Mouse (Mus musculus) midbrain, embryonic 15.5 days (tissue): ENCODE measurements around the gene Dtx2. TPM values are rescaled to one million over a fixed set of nuclear protein-coding genes. Genes with fewer than 3 reads are reported as not detected.

ENCODE experiments used
- ATAC-seq: fragments of 200-750 bp; cut with Nextera tagmentation; replicated peaks from 2 replicates; pipeline ENCODE4 v1.8.0; 2017; ENCODE audit warnings: moderate TSS enrichment
- H3K27ac ChIP-seq: fragments of 300-500 bp; sonication (generic); 2 replicates; pipeline ENCODE4 v1.5.1; 2015; ENCODE audit warnings: mild to moderate bottlenecking, inconsistent platforms
- H3K27me3 ChIP-seq: fragments of 300-500 bp; sonication (generic); replicated peaks from 2 replicates; pipeline ENCODE4 v1.6.1; 2015; ENCODE audit warnings: inconsistent platforms
- H3K36me3 ChIP-seq: fragments of 300-500 bp; sonication (generic); replicated peaks from 2 replicates; pipeline ENCODE4 v1.6.1; 2015; ENCODE audit warnings: inconsistent platforms
- H3K4me1 ChIP-seq: fragments of 300-500 bp; sonication (generic); 2 replicates; pipeline ENCODE4 v1.6.1; 2015; ENCODE audit warnings: inconsistent platforms
- H3K4me2 ChIP-seq: fragments of 300-500 bp; sonication (generic); 2 replicates; pipeline ENCODE4 v1.6.1; 2015; ENCODE audit warnings: inconsistent platforms, mild to moderate bottlenecking, moderate library complexity
- H3K4me3 ChIP-seq: fragments of 300-500 bp; sonication (generic); 2 replicates; pipeline ENCODE4 v1.5.1; 2015; ENCODE audit warnings: mild to moderate bottlenecking, inconsistent platforms
- H3K9ac ChIP-seq: fragments of 300-500 bp; sonication (generic); 2 replicates; pipeline ENCODE4 v1.6.1; 2015; ENCODE audit warnings: mild to moderate bottlenecking, inconsistent platforms
- H3K9me3 ChIP-seq: fragments of 300-500 bp; sonication (generic); 2 replicates; pipeline ENCODE4 v1.6.1; 2016; ENCODE audit warnings: inconsistent platforms
- WGBS: fragments of 180-500 bp; shearing (Covaris S2); methylation state at CpG from one replicate; pipeline ENCODE4 v1.1.7; 2015; ENCODE audit warnings: mixed read lengths; 5-methylcytosine and 5-hydroxymethylcytosine counted together
- polyA plus RNA-seq: library from polyadenylated mRNA; unstranded; fragments of >200 nt; fragmentation: Nextera tagmentation; extraction: Ambion mirVana; gene quantifications from 2 replicates; pipeline ENCODE4 v1.2.1, GENCODE M21; 2015

Dtx2 gene
- polyA plus RNA-seq, 1 experiment from 2014 or later, result 26.8 TPM

DNA sequence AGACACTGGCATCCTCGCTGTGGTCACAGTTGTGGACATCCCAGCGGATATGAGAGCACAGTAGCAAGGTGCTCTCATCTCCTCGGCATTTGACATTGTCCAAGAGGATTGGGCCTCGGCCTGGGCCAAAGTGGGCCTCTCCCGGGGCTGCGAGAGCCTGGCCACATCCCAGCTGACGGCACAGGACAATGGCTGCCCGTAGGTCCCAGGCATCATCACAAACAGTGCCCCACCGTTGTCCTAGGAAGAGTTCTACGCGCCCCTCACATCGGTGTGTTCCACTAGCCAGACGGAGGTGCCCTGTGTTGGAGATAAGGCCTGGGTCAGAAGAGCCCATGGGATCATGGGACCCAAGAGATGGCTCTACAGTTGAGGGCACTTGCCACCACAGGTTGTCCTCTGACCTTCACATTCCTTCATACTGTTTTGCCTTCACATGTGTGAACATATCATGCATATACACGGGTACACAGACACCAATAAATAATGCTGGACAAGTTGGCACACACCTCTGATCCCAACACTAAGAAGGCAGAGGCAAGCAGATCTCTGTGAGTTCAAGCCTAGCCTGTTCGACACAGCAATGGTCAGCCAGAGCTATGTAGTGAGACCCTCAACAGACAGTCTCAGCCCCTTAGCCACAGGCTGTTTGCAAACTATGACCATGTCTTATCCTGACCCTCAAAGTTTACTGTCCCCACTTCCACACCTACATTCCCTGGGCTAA lies 33.5 kb upstream of the Dtx2 start:
- 97% methylated on average over 15 of the region's 15 CpGs for WGBS
- H3K4me3 ChIP-seq, result no peak overlapping the region
- peak overlapping the region; percentile 80 for H3K4me2 ChIP-seq
- peaks cover 24% of the 10 kb centered on the region for H3K4me1 ChIP-seq
- H3K9me3 ChIP-seq, result no peaks in the 10 kb centered on the region
- no peak overlapping the region for H3K9ac ChIP-seq
- no peak for ATAC-seq
- no peaks in the 10 kb centered on the region for H3K27me3 ChIP-seq
- peak overlapping the region; percentile 97; the same call in 1 of the 2 replicates for H3K27ac ChIP-seq
- H3K36me3 ChIP-seq, result no peaks in the 10 kb centered on the region

DNA sequence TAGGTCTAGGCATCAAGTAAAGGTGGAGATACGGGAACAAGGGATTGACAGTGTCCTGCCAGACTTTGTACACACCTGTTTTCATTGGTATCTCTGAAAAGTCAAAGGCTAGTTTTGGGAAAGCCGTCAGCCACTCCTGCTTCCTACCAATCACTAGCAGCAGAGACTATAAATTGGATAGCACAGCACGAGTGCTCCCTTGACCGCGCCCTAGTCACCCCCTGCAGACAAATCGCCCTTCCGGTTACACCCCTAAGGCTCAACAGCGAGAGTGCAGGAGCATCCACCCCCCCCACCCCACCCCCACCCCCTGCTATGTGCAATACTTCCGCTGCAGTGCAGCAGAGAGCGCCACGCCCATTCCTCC lies 32.5 kb upstream of the Dtx2 start:
- peak overlapping the region; percentile 97 for H3K27ac ChIP-seq
- peak overlapping the region; percentile 56 for H3K4me3 ChIP-seq
- peak overlapping the region; percentile 80 for H3K4me2 ChIP-seq
- WGBS, result under 1% methylated on average over 11 of the region's 11 CpGs
- no peak; the same call in 1 of the 2 replicates for ATAC-seq
- H3K9me3 ChIP-seq, result no peaks in the 10 kb centered on the region
- peak overlapping the region; percentile 36; the same call in 1 of the 2 replicates for H3K9ac ChIP-seq
- H3K27me3 ChIP-seq, result no peaks in the 10 kb centered on the region
- H3K36me3 ChIP-seq, result no peaks in the 10 kb centered on the region
- peaks cover 21% of the 10 kb centered on the region for H3K4me1 ChIP-seq

DNA sequence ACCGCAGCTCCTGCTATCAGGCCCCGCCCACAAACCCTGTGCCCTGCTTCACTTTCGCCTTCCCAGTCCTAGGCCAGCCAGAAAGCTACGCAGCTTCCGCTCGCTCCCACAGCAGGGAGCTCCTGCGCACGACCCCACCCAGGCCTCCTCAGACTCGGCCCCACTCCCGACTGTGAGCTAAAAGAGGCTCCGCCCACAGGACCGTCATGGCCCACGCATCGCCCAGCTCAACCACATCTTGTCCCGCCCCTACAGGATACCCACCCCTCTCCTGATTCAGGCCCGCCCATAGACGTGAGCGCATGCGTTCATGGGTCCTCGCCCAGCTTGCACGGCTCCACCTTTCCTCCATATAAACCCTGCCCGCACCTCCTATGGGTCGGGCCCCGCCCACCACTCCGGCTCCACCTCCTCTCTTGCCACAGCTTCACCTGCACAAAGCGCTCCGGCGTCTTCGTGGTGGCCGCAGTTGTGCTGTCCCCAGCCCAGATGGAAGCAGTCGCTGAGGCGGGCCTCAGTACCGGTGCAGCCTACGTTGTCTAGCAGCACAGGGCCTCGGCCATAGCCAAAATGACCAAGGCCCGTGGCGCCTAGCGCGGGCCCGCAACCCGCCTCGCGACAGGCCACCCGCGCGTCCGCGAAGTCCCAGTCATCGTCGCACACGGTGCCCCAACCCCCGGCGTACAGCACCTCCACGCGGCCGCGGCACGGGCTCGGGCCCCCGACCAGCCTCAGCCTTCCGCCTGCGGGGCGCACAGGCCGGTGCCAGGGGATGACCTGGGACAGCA lies 31.9 kb upstream of the Dtx2 start:
- no peaks in the 10 kb centered on the region for H3K9me3 ChIP-seq
- H3K36me3 ChIP-seq, result no peaks in the 10 kb centered on the region
- H3K4me1 ChIP-seq, result peaks cover 19% of the 10 kb centered on the region; the same call in 1 of the 2 replicates
- peak; percentile 97 for ATAC-seq
- H3K4me2 ChIP-seq, result peak overlapping the region; percentile 80
- WGBS, result under 1% methylated on average over 60 of the region's 64 CpGs
- H3K9ac ChIP-seq, result peak overlapping the region; percentile 82
- peak overlapping the region; percentile 56 for H3K4me3 ChIP-seq
- H3K27me3 ChIP-seq, result no peaks in the 10 kb centered on the region
- peak overlapping the region; percentile 97 for H3K27ac ChIP-seq

DNA sequence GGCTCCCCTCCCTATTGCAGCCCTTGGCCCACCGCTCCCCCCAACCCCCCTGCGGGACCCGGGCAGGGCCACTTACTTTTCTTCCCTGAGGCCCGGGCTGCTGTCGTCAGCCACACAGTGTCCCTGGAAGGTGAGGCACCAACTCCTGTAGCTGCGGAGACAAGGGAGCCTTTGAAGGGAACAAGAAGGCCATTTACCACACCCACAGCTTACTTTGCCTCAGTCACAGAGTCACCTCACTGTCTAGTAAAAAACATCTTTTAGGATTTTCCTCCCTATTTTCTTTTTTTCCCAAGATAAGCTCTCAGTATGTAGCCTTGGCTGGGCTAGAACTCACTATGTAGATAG lies 31.3 kb upstream of the Dtx2 start:
- 6% methylated on average over 6 of the region's 6 CpGs for WGBS
- Histone ChIP-seq H3K36me3 (no peaks in the 10 kb centered on the region), H3K9ac (peak overlapping the region; percentile 82), H3K9me3 (no peaks in the 10 kb centered on the region), H3K4me2 (peak overlapping the region; percentile 80), H3K27ac (peak overlapping the region; percentile 97), H3K27me3 (no peaks in the 10 kb centered on the region), H3K4me1 (peaks cover 14% of the 10 kb centered on the region; the same call in 1 of the 2 replicates), H3K4me3 (peak overlapping the region; percentile 56)
- no peak for ATAC-seq

DNA sequence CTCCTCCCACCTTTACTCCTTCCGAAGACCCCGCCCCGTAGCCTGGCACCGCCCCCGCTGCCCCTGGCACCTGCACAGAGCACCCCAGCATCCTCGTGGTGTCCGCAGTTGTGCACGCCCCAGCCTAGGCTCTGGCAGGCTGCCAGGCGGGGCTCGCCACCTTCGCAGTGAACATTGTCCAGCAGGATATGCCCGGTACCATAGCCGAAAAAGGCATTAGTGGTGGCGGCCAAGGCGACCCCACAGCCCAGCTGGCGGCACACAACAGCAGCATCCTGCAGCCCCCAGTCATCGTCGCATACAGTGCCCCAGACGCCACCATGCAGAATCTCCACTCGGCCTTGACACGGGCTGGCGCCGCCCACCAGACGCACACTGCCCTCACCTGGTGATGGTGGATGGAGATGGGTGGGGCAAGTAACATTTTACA lies 29.1 kb upstream of the Dtx2 start:
- 15% methylated on average over 24 of the region's 24 CpGs for WGBS
- H3K27ac ChIP-seq, result no peak overlapping the region
- H3K4me2 ChIP-seq, result peak overlapping the region; percentile 38
- no peaks in the 10 kb centered on the region for H3K36me3 ChIP-seq
- 0 out of 2 replicates have a peak overlapping the region, but pooled peaks have one; percentile 1 for H3K9ac ChIP-seq
- H3K4me1 ChIP-seq, result peaks cover 14% of the 10 kb centered on the region; the same call in 1 of the 2 replicates
- no peaks in the 10 kb centered on the region for H3K27me3 ChIP-seq
- no peaks in the 10 kb centered on the region for H3K9me3 ChIP-seq
- ATAC-seq, result no peak
- H3K4me3 ChIP-seq, result peak overlapping the region; percentile 17

DNA sequence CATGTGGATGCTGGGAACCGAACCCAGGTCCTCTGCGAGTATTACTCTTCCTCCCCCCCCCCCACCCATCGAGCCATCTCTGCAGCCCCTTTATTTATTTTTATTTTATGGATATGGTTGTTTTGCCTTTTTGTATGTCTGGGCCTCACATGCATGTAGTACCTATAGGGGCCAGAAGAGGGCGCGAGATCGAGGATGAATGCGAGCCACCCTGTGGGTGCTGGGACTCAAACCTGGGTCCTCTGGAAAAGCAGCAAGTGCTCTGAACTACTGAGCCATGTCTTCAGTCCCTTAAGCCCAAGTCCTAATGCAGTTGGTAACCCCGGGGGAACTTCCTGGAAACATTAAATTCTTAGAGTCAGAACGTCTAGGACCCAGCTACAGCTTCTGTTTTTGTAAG lies 27.7 kb upstream of the Dtx2 start:
- H3K4me2 ChIP-seq, result no peak overlapping the region
- H3K9me3 ChIP-seq, result no peaks in the 10 kb centered on the region
- WGBS, result 66% methylated on average over 9 of the region's 9 CpGs
- H3K4me3 ChIP-seq, result no peak overlapping the region
- no peak overlapping the region for H3K9ac ChIP-seq
- no peak for ATAC-seq
- no peak overlapping the region for H3K27ac ChIP-seq
- no peaks in the 10 kb centered on the region for H3K36me3 ChIP-seq
- no peaks in the 10 kb centered on the region for H3K27me3 ChIP-seq
- H3K4me1 ChIP-seq, result peaks cover 11% of the 10 kb centered on the region; the same call in 1 of the 2 replicates

DNA sequence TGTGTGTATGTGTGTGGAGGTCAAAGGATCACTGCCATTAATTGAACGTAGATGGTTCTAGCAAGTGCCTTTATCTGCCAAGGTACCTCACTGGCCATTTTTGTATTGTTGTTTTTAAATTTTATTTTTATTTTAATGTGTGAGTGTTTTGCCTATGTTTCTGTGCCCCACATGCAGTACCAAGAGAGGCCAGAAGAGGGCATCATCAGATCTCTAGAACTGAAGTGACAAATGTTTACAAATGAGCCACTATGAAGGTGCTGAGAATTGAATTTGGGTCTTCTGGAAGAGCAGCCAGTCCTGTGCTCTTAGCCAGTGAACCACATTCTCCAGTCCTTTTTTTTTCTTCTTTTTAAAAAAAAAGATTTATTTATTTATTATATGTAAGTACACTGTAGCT lies 25.8 kb upstream of the Dtx2 start:
- no peak overlapping the region for H3K27ac ChIP-seq
- ATAC-seq, result no peak
- no peak overlapping the region for H3K4me3 ChIP-seq
- WGBS, result 60% methylated on average over 1 of the region's 1 CpGs
- H3K9me3 ChIP-seq, result no peaks in the 10 kb centered on the region
- no peak overlapping the region for H3K9ac ChIP-seq
- no peaks in the 10 kb centered on the region for H3K27me3 ChIP-seq
- H3K4me1 ChIP-seq, result peaks cover 5% of the 10 kb centered on the region; the same call in 1 of the 2 replicates
- H3K36me3 ChIP-seq, result no peaks in the 10 kb centered on the region
- H3K4me2 ChIP-seq, result no peak overlapping the region

DNA sequence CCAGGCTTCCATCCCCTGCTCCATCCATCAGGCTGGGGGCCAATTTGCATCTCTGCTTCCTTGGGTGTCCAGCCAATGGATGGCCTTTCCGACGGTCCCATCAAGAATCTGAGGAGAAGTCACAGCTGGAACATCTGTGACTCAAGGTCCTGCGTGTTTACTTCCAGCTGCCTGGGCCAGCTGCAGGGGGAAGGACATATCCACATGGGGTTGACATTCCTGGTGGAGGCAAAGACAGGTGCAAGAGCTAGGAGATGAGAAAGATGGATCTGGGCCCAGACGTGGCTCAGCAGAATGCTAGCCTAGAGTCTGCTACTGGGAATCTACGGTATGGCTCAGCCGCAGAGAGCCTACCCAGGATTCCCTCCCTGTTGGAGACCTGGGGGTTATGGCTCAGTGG lies 24.4 kb upstream of the Dtx2 start:
- H3K27me3 ChIP-seq, result no peaks in the 10 kb centered on the region
- ATAC-seq, result no peak
- H3K9me3 ChIP-seq, result no peaks in the 10 kb centered on the region
- H3K27ac ChIP-seq, result no peak overlapping the region
- peaks cover 5% of the 10 kb centered on the region; the same call in 1 of the 2 replicates for H3K4me1 ChIP-seq
- no peak overlapping the region for H3K4me2 ChIP-seq
- H3K36me3 ChIP-seq, result no peaks in the 10 kb centered on the region
- H3K9ac ChIP-seq, result no peak overlapping the region
- no peak overlapping the region for H3K4me3 ChIP-seq
- 89% methylated on average over 6 of the region's 6 CpGs for WGBS

DNA sequence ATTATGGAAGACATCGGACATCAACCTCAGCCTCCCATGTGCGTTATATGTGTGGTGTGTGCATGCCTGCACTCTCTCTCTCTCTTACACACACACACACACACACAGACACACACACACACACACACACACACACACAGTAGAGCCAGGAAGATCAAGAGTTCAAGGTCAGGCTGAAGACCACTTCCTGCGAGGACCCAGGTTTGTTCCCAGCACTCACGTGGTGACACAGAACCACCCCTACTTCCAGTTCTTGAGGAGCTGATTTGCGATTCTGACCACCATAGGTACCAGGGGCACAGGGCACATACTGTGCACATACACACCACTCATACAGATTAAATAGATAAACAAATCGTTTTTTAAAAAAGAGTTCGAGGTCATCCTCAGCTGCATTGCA lies 22.7 kb upstream of the Dtx2 start:
- H3K27me3 ChIP-seq, result no peaks in the 10 kb centered on the region
- H3K4me2 ChIP-seq, result no peak overlapping the region
- no peak for ATAC-seq
- H3K4me3 ChIP-seq, result no peak overlapping the region
- H3K9ac ChIP-seq, result no peak overlapping the region
- H3K9me3 ChIP-seq, result no peaks in the 10 kb centered on the region
- no peak overlapping the region for H3K27ac ChIP-seq
- no peaks in the 10 kb centered on the region for H3K36me3 ChIP-seq
- no peaks in the 10 kb centered on the region for H3K4me1 ChIP-seq
- WGBS, result 84% methylated on average over 7 of the region's 7 CpGs

DNA sequence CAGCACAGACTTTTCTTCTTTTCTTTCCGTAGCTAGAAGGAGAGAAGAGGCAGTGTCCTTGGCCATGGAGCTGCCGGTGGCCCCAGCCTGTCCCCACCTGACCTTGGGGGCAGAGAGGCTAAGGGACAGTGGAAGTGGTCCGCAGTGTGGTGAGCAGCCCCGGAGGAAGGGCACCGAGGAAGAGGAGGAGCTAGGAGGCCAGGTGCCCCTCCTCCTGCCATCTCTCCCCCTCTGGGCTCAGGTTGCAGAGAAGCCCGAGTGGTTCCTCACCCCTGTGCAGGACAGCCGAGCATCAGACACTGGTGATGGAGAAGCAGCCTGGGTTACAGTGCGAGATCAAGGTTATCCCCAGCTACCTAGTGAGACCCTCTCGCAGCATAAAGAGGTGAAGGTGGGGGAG lies 20.2 kb upstream of the Dtx2 start, which contains the start of gene Ssc4d:
TSS of gene Ssc4d (minus strand) at position 167 of the 400 bp plus-strand sequence.
- no peaks in the 10 kb centered on the region for H3K4me1 ChIP-seq
- no peak within 1 kb of the TSS for H3K27ac ChIP-seq
- H3K36me3 ChIP-seq, result no peaks in the 10 kb centered on the region
- H3K27me3 ChIP-seq, result no peaks in the 10 kb centered on the region
- no peak within 1 kb of the TSS for H3K4me2 ChIP-seq
- 23% methylated on average over 9 of the region's 9 CpGs for WGBS
- H3K4me3 ChIP-seq, result no peak within 1 kb of the TSS
- no peak for ATAC-seq
- no peak within 1 kb of the TSS for H3K9ac ChIP-seq
- H3K9me3 ChIP-seq, result no peaks in the 10 kb centered on the region

DNA sequence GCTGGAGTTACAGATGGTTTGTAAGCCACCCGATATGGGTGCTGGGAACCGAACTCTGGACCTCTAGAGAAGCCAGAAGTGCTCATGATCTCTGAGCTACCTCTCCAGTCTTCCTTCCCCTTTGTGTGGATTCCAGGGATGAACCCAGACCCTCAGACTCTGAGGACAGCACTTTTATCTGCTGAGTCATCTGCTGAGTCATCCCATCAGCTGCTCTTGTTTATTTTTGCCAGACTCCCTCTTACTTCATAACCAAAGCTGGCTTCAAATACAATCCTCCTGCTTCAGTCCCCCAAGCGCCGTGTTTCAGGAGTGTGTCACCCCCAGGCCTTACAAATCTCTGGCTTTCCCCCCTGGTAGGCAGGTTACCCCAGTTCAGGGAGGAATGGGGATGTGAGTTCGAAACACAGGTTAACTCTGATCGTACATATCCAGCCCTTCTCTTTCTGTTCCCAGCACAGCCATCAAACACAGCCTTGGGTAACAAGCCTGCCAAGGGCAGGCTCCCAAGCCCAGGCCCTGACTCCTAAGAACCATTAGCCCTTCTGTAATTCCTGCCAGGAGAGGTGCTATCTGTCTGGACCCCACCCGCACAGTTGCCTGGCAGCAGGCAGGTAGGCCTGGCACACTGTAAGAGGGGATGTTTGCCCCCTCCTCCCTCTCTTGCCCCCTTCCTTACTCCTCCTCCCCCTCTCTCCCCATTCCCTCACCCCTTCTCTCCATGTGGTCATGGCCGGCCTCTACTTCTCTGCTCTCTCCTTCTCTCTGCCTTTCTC lies 18.5 kb upstream of the Dtx2 start:
- Histone ChIP-seq H3K4me3 (no peak overlapping the region), H3K4me2 (no peak overlapping the region)

DNA sequence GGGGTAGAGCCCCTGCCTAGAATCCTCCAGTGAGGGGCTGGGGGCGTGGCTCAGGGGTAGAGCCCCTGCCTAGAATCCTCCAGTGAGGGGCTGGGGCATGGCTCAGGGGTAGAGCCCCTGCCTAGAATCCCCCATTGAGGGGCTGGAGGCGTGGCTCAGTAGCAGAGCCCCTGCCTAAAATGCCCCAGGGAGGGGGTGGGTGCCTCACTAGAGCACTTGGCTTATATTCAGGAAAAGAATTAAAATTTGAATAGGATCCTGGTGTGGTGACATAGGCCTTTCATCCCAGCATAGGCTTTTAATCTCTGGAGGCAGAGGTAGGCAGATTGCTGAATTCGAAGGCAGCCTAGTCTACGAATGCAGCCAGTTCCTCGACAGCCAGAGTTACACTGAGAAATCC lies 15.2 kb upstream of the Dtx2 start:
- no peak overlapping the region for H3K4me2 ChIP-seq
- H3K27me3 ChIP-seq, result no peaks in the 10 kb centered on the region
- no peak overlapping the region for H3K9ac ChIP-seq
- ATAC-seq, result no peak
- no peak overlapping the region for H3K27ac ChIP-seq
- H3K4me1 ChIP-seq, result no peaks in the 10 kb centered on the region
- H3K36me3 ChIP-seq, result no peaks in the 10 kb centered on the region
- H3K4me3 ChIP-seq, result no peak overlapping the region
- no peaks in the 10 kb centered on the region for H3K9me3 ChIP-seq
- 74% methylated on average over 5 of the region's 5 CpGs for WGBS

More for the DNA sequence above, 18.5 kb upstream of the Dtx2 start:
- H3K4me1 ChIP-seq, result no peaks in the 10 kb centered on the region
- H3K27ac ChIP-seq, result no peak overlapping the region
- 91% methylated on average over 8 of the region's 8 CpGs for WGBS
- no peaks in the 10 kb centered on the region for H3K9me3 ChIP-seq
- H3K9ac ChIP-seq, result no peak overlapping the region
- ATAC-seq, result no peak
- no peaks in the 10 kb centered on the region for H3K36me3 ChIP-seq
- no peaks in the 10 kb centered on the region for H3K27me3 ChIP-seq
